Comparison of ENCODE assay signal across 10 mouse cellular contexts in genomic region chr1:89566578-89567488, GRCm38 (mm10).
DNase-seq lines count a peak whose midpoint lies in the region; ATAC-seq and TF ChIP-seq lines count a peak whose summit lies in the region.
"Had no signal": no experiment of that assay in that cellular context is flagged by ENCODE, and none has a peak within 500 bp of the region (broad histone marks: within the 10 kb centered on the region; RNA-seq: fewer than 3 reads in every experiment).

No protein-coding gene starts in this region.

- H3K9ac ChIP-seq in intestine, embryonic 15.5 days: no peak overlapping the region
- H3K9ac ChIP-seq in intestine, postnatal 0 days (ENCODE audit: low read depth, low read length): no peak overlapping the region
- H3K9ac ChIP-seq in hindbrain, embryonic 13.5 days: peak overlapping the region; percentile 56
- no peak overlapping the region for H3K9ac ChIP-seq in neural tube, embryonic 15.5 days (replicated peaks)
- H3K9ac ChIP-seq: liver, embryonic 14.5 days had no signal

- peak; percentile 32; the same call in 1 of the 2 replicates for ATAC-seq in intestine, embryonic 15.5 days
- ATAC-seq in intestine, postnatal 0 days: no peak
- peak; percentile 69 for ATAC-seq in hindbrain, embryonic 13.5 days (ENCODE audit: low FRiP score)
- ATAC-seq in neural tube, embryonic 15.5 days (ENCODE audit: low FRiP score): peak; percentile 60
- no peak for ATAC-seq in CD4-positive, CD25-positive, alpha-beta regulatory T cell, adult 4 months

- intact Hi-C loops in left cerebral cortex, postnatal 14 days (cut with DNase I): no loop called here

- no peak for TF ChIP-seq CTCF in intestine, postnatal 0 days (IDR thresholded peaks at IDR 0.05; ENCODE audit: low read depth)

- no peak overlapping the region for H3K4me3 ChIP-seq in intestine, embryonic 15.5 days (replicated peaks)
- H3K4me3 ChIP-seq in intestine, postnatal 0 days (ENCODE audit: low read depth, low read length): no peak overlapping the region
- H3K4me3 ChIP-seq in hindbrain, embryonic 13.5 days: no peak overlapping the region
- no peak overlapping the region for H3K4me3 ChIP-seq in neural tube, embryonic 15.5 days (replicated peaks)

- H3K4me2 ChIP-seq in intestine, embryonic 15.5 days (replicated peaks): no peak overlapping the region
- H3K4me2 ChIP-seq in intestine, postnatal 0 days (replicated peaks; ENCODE audit: low read depth): no peak overlapping the region
- no peak overlapping the region for H3K4me2 ChIP-seq in hindbrain, embryonic 13.5 days
- no peak overlapping the region for H3K4me2 ChIP-seq in neural tube, embryonic 15.5 days

- DNase-seq in cerebellum, adult 18-20 months: peak; percentile 54 to 59
- DNase-seq in right cerebral cortex, adult 18-20 months: no peak
- no peak for DNase-seq in left cerebral cortex, postnatal 14 days (ENCODE audit: low spot score in 2 of 2)

- H3K9me3 ChIP-seq in intestine, embryonic 15.5 days: no peaks in the 10 kb centered on the region
- no peaks in the 10 kb centered on the region for H3K9me3 ChIP-seq in intestine, postnatal 0 days (ENCODE audit: control insufficient read depth)
- no peaks in the 10 kb centered on the region for H3K9me3 ChIP-seq in hindbrain, embryonic 13.5 days
- no peaks in the 10 kb centered on the region for H3K9me3 ChIP-seq in neural tube, embryonic 15.5 days (replicated peaks)

- H3K27me3 ChIP-seq in intestine, embryonic 15.5 days (replicated peaks): no peaks in the 10 kb centered on the region
- H3K27me3 ChIP-seq in intestine, postnatal 0 days (replicated peaks; ENCODE audit: control insufficient read depth, insufficient read depth, low read length): no peaks in the 10 kb centered on the region
- no peaks in the 10 kb centered on the region for H3K27me3 ChIP-seq in hindbrain, embryonic 13.5 days
- H3K27me3 ChIP-seq in neural tube, embryonic 15.5 days (replicated peaks): no peaks in the 10 kb centered on the region

- no peak overlapping the region for H3K27ac ChIP-seq in intestine, embryonic 15.5 days
- H3K27ac ChIP-seq in intestine, postnatal 0 days (ENCODE audit: low read depth, low read length): no peak overlapping the region
- H3K27ac ChIP-seq in hindbrain, embryonic 13.5 days: peak overlapping the region; percentile 90
- H3K27ac ChIP-seq in neural tube, embryonic 15.5 days (replicated peaks): peak overlapping the region; percentile 82
- H3K27ac ChIP-seq: liver, embryonic 14.5 days had no signal

- H3K4me1 ChIP-seq in intestine, embryonic 15.5 days (replicated peaks): peaks cover 19% of the 10 kb centered on the region
- H3K4me1 ChIP-seq in intestine, postnatal 0 days (replicated peaks; ENCODE audit: control insufficient read depth, insufficient read depth, low read length): peaks cover 4% of the 10 kb centered on the region; the same call in 1 of the 2 replicates
- peaks cover 84% of the 10 kb centered on the region for H3K4me1 ChIP-seq in hindbrain, embryonic 13.5 days (replicated peaks)
- peaks cover 71% of the 10 kb centered on the region for H3K4me1 ChIP-seq in neural tube, embryonic 15.5 days

- 29% methylated on average over 9 of the region's 9 CpGs for WGBS in intestine, embryonic 15.5 days
- 36% methylated on average over 9 of the region's 9 CpGs for WGBS in intestine, postnatal 0 days
- WGBS in hindbrain, embryonic 13.5 days: 14% methylated on average over 9 of the region's 9 CpGs
- 13% methylated on average over 9 of the region's 9 CpGs for WGBS in neural tube, embryonic 15.5 days

- no peaks in the 10 kb centered on the region for H3K36me3 ChIP-seq in intestine, embryonic 15.5 days
- H3K36me3 ChIP-seq in intestine, postnatal 0 days (ENCODE audit: control insufficient read depth, insufficient read depth): no peaks in the 10 kb centered on the region
- no peaks in the 10 kb centered on the region for H3K36me3 ChIP-seq in hindbrain, embryonic 13.5 days
- no peaks in the 10 kb centered on the region for H3K36me3 ChIP-seq in neural tube, embryonic 15.5 days
- H3K36me3 ChIP-seq: G1E had no signal

Comparison
In these comparisons a context has a peak if more than half of its experiments do, and no peak if none do; other contexts are left out.
1. ATAC-seq: peak in intestine, embryonic 15.5 days (single experiment), hindbrain, embryonic 13.5 days (single experiment) and neural tube, embryonic 15.5 days (single experiment); none in intestine, postnatal 0 days (single experiment) and CD4-positive, CD25-positive, alpha-beta regulatory T cell, adult 4 months (single experiment).
2. H3K27ac ChIP-seq: peak in hindbrain, embryonic 13.5 days (single experiment) and neural tube, embryonic 15.5 days (single experiment); none in intestine, embryonic 15.5 days (single experiment) and intestine, postnatal 0 days (single experiment).
3. DNase-seq: peak in cerebellum, adult 18-20 months (2 of 2); none in right cerebral cortex, adult 18-20 months (single experiment) and left cerebral cortex, postnatal 14 days (0 of 2).